Mouse (Mus musculus): Measurements from ENCODE around the gene Duoxa2.

Duoxa2 gene

GRCm38 (mm10) chr2:122298596-122299490 is at the start of gene Duoxa2:
Gene Duoxa2, plus strand, starts transcription at chr2:122298900.
- no peak for DNase-seq (ENCODE audit: low spot score in 2 of 2)

- DNase-seq (ENCODE audit: low spot score in 2 of 2) = peak; percentile 32 to 46
Observed at GRCm38 (mm10) chr2:122255997-122256396, 42.7 kb upstream of the Duoxa2 start.

GRCm38 (mm10) chr2:122260729-122261128 is 38.0 kb upstream of the Duoxa2 start:
- DNase-seq (ENCODE audit: low spot score in 2 of 2) = no peak

- DNase-seq (ENCODE audit: low spot score in 2 of 2) = peak in 1 of 2 experiments; percentile 6
Observed at GRCm38 (mm10) chr2:122264690-122265089, 34.0 kb upstream of the Duoxa2 start.

GRCm38 (mm10) chr2:122266407-122267193 is 32.1 kb upstream of the Duoxa2 start:
- no peak for DNase-seq (ENCODE audit: low spot score in 2 of 2)

GRCm38 (mm10) chr2:122278769-122279168 is 19.9 kb upstream of the Duoxa2 start:
- no peak for DNase-seq (ENCODE audit: low spot score in 2 of 2)

GRCm38 (mm10) chr2:122284091-122284490 is 14.6 kb upstream of the Duoxa2 start:
- no peak for DNase-seq (ENCODE audit: low spot score in 2 of 2)

GRCm38 (mm10) chr2:122286137-122286536 is 12.6 kb upstream of the Duoxa2 start:
- DNase-seq (ENCODE audit: low spot score in 2 of 2) = no peak

- DNase-seq (ENCODE audit: low spot score in 2 of 2) = no peak
Observed at GRCm38 (mm10) chr2:122294916-122295315, 3.8 kb upstream of the Duoxa2 start.

GRCm38 (mm10) chr2:122297271-122298095 is 1.2 kb upstream of the Duoxa2 start:
- no peak for DNase-seq (ENCODE audit: low spot score in 2 of 2)

- no peak for DNase-seq (ENCODE audit: low spot score in 2 of 2)
Observed at GRCm38 (mm10) chr2:122298096-122298499, 602 bp upstream of the Duoxa2 start, which contains the start of gene Duox2. Gene Duox2, minus strand, starts transcription at chr2:122298449.

GRCm38 (mm10) chr2:122299911-122300655 is 1.4 kb downstream of the Duoxa2 start:
- DNase-seq (ENCODE audit: low spot score in 2 of 2) = no peak

- no peak for DNase-seq (ENCODE audit: low spot score in 2 of 2)
Observed at GRCm38 (mm10) chr2:122300656-122301020, 1.9 kb downstream of the Duoxa2 start.

GRCm38 (mm10) chr2:122301081-122301920 is 2.6 kb downstream of the Duoxa2 start:
- peak in 1 of 2 experiments; percentile 18 for DNase-seq (ENCODE audit: low spot score in 2 of 2)

GRCm38 (mm10) chr2:122301921-122302573 is 3.3 kb downstream of the Duoxa2 start:
- no peak for DNase-seq (ENCODE audit: low spot score in 2 of 2)

- peak; percentile 51 to 67 for DNase-seq (ENCODE audit: low spot score in 2 of 2)
Observed at GRCm38 (mm10) chr2:122302574-122303241, 4.0 kb downstream of the Duoxa2 start.

- no peak for DNase-seq (ENCODE audit: low spot score in 2 of 2)
Observed at GRCm38 (mm10) chr2:122304544-122304943, 5.8 kb downstream of the Duoxa2 start.

- DNase-seq (ENCODE audit: low spot score in 2 of 2) = no peak
Observed at GRCm38 (mm10) chr2:122305097-122305892, 6.6 kb downstream of the Duoxa2 start.
